Mouse (Mus musculus) E14TG2a.4 (cell line): ENCODE results near the gene Cd36.

ENCODE experiments used
- H3K27me3 ChIP-seq: 2 replicates; pipeline ENCODE4 v1.6.1; 2014; ENCODE audit warnings: low read length, control low read depth; ENCODE audit not compliant: insufficient read depth
- H3K36me3 ChIP-seq: 2 replicates; pipeline ENCODE4 v1.6.1; 2014; ENCODE audit warnings: low read length, control low read depth; ENCODE audit not compliant: insufficient read depth
- H3K4me1 ChIP-seq: replicated peaks from 2 replicates; pipeline ENCODE4 v1.6.1; 2014; ENCODE audit warnings: low read depth, low read length, control low read depth
- H3K4me3 ChIP-seq: replicated peaks from 2 replicates; pipeline ENCODE4 v1.5.1; 2014; ENCODE audit warnings: mild to moderate bottlenecking, low read length
- H3K9me3 ChIP-seq: 2 replicates; pipeline ENCODE4 v1.6.1; 2014; ENCODE audit warnings: low read length, control low read depth
- CTCF ChIP-seq: conservative IDR thresholded peaks from 2 replicates; pipeline ENCODE4 v1.5.1; 2014; ENCODE audit warnings: low read length
- NANOG ChIP-seq: IDR thresholded peaks from 2 replicates; pipeline ENCODE4 v1.6.1; 2014; ENCODE audit warnings: borderline replicate concordance, low read length, mixed read lengths
- POU5F1 ChIP-seq: IDR thresholded peaks from 2 replicates; pipeline ENCODE4 v1.6.1; 2014; ENCODE audit warnings: low read length, borderline replicate concordance

Cd36 gene

DNA sequence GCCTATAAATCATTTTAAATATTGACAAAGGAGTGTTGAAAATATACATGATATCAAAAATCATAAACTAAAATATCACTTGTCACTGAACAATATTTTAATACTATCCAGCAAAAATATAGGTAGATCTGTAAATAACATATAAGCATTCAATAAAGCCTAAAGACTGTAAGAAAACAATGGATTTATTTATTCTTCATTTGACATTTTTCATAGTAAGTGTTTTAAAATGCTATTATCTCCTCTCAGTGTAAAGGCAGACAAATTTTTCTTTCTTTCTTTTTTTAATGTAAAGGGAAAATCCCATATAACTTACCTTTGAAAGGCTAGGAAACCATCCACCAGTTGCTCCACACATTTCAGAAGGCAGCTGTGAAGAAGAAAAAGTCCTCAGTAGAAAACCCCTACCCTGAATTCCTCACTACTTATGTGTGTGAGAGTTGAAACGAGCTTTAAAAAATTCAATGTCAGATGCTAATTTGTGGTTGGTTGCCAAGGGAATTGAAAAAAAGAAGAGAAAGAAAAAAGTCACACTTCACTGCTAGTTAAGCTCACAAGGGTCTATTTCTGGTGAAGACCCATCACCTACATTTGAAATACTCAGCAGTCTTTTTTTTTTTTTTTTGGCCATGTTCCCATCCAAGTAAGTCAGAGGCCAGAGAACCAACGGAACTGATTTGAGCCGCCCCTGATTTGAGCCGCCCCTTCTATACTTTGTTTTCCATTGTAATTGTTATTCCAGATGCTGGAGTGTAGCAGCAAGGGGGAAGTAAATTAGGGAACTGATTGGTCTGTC lies 53.1 kb downstream of the Cd36 start:
- no peaks in the 10 kb centered on the region for H3K4me1 ChIP-seq
- H3K4me3 ChIP-seq = no peak overlapping the region
- no peaks in the 10 kb centered on the region for H3K9me3 ChIP-seq
- no peaks in the 10 kb centered on the region for H3K27me3 ChIP-seq
- TF ChIP-seq NANOG = no peak
- no peak for TF ChIP-seq POU5F1
- TF ChIP-seq CTCF = no peak
- no peaks in the 10 kb centered on the region for H3K36me3 ChIP-seq

- H3K4me1 ChIP-seq = no peaks in the 10 kb centered on the region
- no peak for TF ChIP-seq CTCF
- no peak for TF ChIP-seq POU5F1
- TF ChIP-seq NANOG = no peak
Measured at GRCm38 (mm10) chr5:17833797-17834196, 54.8 kb downstream of the Cd36 start.

DNA sequence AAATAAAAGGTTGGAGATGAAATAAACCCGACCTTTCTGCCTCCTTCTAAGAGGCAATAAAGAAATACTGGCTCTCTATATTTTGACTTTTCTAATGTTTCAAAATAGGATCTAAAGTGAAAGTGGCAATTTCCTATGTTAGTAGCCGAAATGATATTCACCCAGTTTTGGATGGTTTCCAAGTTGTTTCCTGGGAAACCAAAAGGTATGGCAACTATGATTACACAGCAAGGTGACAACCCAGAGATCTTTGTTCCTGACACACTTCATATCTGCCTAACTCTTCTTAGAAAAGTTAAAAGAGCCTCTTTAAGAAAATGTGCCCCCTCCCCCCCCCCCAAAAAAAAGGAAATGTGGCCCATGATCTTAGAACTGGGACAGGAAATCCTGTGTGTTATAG lies 58.1 kb downstream of the Cd36 start:
- H3K4me3 ChIP-seq = no peak overlapping the region
- no peaks in the 10 kb centered on the region for H3K4me1 ChIP-seq
- H3K9me3 ChIP-seq = no peaks in the 10 kb centered on the region
- TF ChIP-seq CTCF (no peak), POU5F1 (no peak), NANOG (no peak)
- H3K27me3 ChIP-seq = no peaks in the 10 kb centered on the region
- H3K36me3 ChIP-seq = no peaks in the 10 kb centered on the region

More at GRCm38 (mm10) chr5:17833797-17834196, 54.8 kb downstream of the Cd36 start:
- H3K27me3 ChIP-seq = no peaks in the 10 kb centered on the region
- no peak overlapping the region for H3K4me3 ChIP-seq
- H3K36me3 ChIP-seq = no peaks in the 10 kb centered on the region
- no peaks in the 10 kb centered on the region for H3K9me3 ChIP-seq

DNA sequence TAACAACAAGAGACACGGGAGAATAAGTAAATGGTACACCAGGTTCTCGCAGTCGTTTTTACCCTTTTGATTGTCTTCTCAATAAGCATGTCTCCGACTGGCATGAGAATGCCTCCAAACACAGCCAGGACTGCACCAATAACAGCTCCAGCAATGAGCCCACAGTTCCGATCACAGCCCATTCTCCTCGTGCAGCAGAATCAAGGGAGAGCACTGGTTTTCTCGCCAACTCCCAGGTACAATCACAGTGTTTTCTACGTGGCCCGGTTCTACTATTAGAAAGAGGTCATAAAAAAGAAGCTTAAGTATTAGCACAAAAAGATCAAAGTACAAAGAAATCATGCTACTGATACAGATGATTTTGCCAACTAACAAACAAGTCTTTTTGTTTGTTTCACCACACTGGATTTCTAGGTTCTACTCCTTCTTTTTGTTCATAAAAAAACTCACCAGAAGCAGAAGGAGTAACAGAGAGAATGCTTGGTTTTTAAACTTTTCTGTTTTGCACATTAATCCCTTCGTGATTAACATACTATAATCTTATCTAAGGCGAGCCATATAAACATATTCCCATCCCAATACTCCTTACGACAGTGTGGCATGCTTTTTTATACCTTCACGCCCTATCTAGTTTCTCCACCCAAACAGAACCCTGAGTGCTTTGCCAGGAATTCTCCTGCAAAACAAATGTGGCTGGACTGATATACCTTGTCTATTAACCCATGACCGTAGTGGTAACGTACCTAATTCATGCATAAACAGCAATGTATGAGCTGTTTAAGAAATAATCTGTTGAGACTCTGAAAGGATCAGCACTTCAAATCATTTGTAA lies 59.7 kb downstream of the Cd36 start:
- Histone ChIP-seq H3K27me3 (no peaks in the 10 kb centered on the region), H3K9me3 (no peaks in the 10 kb centered on the region), H3K36me3 (no peaks in the 10 kb centered on the region), H3K4me3 (no peak overlapping the region), H3K4me1 (no peaks in the 10 kb centered on the region)
- TF ChIP-seq CTCF = no peak
- no peak for TF ChIP-seq POU5F1
- no peak for TF ChIP-seq NANOG

DNA sequence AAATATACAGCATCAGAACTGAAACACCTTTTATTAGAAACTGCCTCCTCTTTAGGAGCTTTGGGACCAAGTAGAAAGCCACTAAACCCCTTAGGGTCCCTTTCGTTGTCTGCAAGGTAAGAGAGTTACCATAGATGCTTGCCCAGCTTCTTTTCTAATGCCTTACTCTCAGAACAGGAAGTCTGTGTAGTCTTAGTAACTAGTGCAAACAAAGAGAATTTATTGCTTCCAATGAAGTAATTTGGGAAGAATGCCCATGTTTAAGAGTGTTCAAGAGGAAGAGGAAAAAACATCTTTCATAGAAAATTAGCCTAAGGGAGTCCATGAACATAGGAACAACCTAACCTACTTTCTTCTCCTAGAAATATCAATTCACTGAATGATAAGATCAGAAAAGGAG lies 67.2 kb downstream of the Cd36 start:
- Histone ChIP-seq H3K4me1 (no peaks in the 10 kb centered on the region), H3K36me3 (no peaks in the 10 kb centered on the region), H3K9me3 (no peaks in the 10 kb centered on the region), H3K4me3 (no peak overlapping the region), H3K27me3 (no peaks in the 10 kb centered on the region)
- no peak for TF ChIP-seq POU5F1
- no peak for TF ChIP-seq CTCF
- no peak for TF ChIP-seq NANOG

DNA sequence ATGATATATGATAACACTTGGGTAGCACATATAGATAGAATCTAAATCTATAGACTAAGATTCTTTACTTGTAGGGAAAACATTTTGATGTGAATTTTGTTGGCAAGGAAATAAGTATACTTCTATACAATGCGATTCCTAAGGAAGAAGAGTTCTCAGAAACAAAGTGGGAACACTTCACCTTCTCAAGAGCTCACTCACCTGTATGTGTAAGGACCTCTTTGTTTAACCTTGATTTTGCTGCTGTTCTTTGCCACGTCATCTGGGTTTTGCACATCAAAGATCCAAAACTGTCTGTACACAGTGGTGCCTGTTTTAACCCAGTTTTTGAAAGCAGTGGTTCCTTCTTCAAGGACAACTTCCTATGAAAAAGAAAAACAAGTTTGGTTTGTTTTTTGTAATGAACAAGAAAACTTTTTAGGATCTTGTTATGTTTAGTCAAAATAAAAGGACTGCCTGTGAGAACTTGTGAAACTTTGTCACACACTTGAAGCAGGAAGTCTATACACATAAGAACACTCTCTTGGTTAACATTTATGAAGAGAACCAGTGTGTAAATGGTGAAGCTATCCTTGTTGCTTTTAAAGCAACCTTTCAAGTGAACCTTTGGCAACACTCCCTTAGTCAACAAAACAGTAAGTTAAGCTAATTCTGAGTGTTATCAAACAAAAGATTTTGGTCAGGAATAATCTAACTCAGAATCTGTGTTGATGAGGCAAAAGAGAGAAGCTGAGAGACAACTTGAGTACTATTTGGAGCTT lies 68.2 kb downstream of the Cd36 start:
- H3K4me3 ChIP-seq = no peak overlapping the region
- H3K9me3 ChIP-seq = no peaks in the 10 kb centered on the region
- H3K27me3 ChIP-seq = no peaks in the 10 kb centered on the region
- no peaks in the 10 kb centered on the region for H3K4me1 ChIP-seq
- TF ChIP-seq CTCF (no peak), POU5F1 (no peak), NANOG (no peak)
- H3K36me3 ChIP-seq = no peaks in the 10 kb centered on the region

GRCm38 (mm10) chr5:17816170-17816569 lies 72.4 kb downstream of the Cd36 start:
- H3K4me3 ChIP-seq = no peak overlapping the region
- no peaks in the 10 kb centered on the region for H3K4me1 ChIP-seq
- TF ChIP-seq POU5F1 (no peak), CTCF (peak; percentile 35)
- H3K9me3 ChIP-seq = no peaks in the 10 kb centered on the region
- H3K27me3 ChIP-seq = no peaks in the 10 kb centered on the region
- H3K36me3 ChIP-seq = no peaks in the 10 kb centered on the region

DNA sequence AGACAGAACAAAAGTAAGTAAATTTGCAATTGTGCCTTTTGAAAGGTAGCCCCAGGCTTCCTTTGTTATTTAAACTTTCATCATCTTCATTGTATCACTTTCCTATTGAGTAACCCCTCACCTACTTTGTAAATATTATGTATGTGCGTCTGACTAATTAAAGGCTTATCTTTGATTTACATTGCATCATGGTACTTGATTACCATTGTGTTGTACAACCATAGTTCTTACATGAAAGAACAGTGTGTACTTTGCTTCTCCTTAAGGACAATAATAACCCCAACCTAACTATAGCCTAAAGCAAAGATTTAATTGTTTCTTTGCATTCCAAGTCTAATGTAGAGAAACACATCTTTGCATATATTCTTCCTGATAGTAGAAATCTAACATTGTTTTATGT lies 78.3 kb downstream of the Cd36 start:
- Histone ChIP-seq H3K27me3 (no peaks in the 10 kb centered on the region), H3K4me1 (no peaks in the 10 kb centered on the region), H3K9me3 (no peaks in the 10 kb centered on the region), H3K4me3 (no peak overlapping the region), H3K36me3 (no peaks in the 10 kb centered on the region)
- TF ChIP-seq NANOG (no peak; the same call in 1 of the 2 replicates), POU5F1 (no peak)
